Mouse (Mus musculus) layer of hippocampus, postnatal 14 days (tissue): Measurements from ENCODE around the gene Prss27. TPM values are rescaled to one million over a fixed set of nuclear protein-coding genes. Genes with fewer than 3 reads are reported as not detected.
"Not testable (repeated sequence)": the region's sequence is repeated elsewhere in the genome, so short reads cannot be mapped to it uniquely, and the experiment has no call there.

ENCODE experiments used
- DNase-seq, 2 experiments: peaks; one replicate each; pipeline ENCODE4 v3.0.0; 2021 to 2022; ENCODE audit warnings: low spot score in 2 of 2, mixed read lengths in 1 of 2
- total RNA-seq, 2 experiments: library from RNA; stranded (reverse); gene quantifications; 2 replicates each; pipeline ENCODE4 v1.2.3; 2021

The Prss27 gene
- total RNA-seq, 2 experiments from 2014 or later = not detected

DNA sequence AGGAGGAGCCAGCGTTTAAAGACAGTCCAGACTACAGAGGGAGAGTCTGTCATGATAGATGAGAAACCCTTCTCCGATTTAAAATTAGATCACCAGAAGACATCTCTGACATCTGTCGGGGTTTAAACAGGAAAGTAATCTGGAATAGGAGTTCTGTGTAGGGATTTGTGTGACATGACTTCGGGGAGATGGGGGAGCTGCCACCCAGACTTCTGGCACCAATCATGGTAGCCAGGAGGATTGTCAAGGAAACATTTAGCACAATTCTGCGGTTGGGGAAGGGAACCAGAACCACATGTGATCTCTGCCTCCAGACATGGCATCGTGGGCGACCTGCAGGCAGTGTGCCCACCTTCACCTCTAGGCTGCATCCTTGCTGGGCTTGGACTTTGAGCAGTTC, 8.5 kb upstream of the Prss27 start:
- DNase-seq = no peak

DNA sequence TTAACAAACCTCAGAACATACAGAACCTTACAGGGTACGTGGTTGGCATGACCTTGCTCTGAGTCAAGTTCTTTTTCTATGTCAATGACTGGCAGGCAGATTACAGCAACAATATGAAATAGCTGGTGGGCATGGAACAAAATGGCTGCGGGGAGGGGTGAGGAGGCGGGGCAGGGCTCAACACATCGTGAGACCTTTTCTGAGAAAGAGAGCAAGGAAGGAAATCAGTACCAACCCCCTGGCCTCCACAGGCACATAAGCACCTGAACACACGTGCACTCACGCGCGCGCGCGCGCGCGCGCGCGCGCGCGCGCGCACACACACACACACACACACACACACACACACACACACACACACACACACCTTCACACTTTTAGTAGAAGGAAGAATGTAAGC, 7.4 kb upstream of the Prss27 start:
- no peak for DNase-seq

GRCm38 (mm10) chr17:24035087-24035486, 2.9 kb upstream of the Prss27 start:
- no peak for DNase-seq

DNA sequence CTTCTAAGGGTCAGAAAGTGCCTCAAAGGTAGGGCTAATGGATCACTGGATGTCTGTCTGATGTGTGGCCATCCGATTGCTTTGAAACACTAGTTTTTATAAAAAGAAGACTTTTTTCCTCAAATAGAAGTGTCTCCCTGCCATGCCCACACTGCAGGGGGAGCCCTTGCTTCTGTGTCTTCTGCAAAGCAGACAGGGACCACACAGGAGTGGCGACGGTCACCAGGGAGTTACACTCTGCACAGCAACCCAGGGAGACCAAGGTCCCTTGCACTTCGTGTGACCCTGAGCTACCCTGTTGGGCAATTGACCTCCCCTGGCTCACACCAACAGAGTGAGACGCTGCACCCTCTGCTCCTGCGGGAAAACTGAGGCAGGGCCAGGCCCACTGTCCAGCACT, 990 bp upstream of the Prss27 start:
- no peak for DNase-seq

GRCm38 (mm10) chr17:24037360-24037759, 584 bp upstream of the Prss27 start:
- DNase-seq = no peak

GRCm38 (mm10) chr17:24044482-24044881, 6.5 kb downstream of the Prss27 start:
- no peak for DNase-seq

GRCm38 (mm10) chr17:24045608-24046007, 7.7 kb downstream of the Prss27 start:
- DNase-seq = no peak

DNA sequence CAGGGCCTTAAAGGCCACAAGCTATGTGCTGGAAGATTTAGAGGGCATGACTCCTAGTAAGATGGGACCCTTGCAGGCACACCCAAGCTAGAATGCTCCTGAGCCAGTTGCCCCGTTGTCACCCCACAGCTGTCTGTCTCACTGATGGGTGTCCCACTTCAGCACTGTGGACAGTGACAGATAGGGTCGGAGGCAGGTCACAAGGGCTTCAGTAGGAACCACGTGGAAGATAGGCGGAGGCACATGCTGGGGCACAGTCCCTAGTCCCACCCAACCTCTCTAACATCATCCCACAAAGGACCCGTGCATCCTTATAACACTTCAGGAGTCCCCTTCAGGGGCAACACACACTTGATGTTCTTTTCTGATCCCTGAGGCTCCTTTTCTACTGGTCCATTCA, 8.1 kb downstream of the Prss27 start:
- no peak for DNase-seq

- no peak for DNase-seq
These were observed 10.1 kb downstream of the Prss27 start for GRCm38 (mm10) chr17:24048053-24048452.

DNA sequence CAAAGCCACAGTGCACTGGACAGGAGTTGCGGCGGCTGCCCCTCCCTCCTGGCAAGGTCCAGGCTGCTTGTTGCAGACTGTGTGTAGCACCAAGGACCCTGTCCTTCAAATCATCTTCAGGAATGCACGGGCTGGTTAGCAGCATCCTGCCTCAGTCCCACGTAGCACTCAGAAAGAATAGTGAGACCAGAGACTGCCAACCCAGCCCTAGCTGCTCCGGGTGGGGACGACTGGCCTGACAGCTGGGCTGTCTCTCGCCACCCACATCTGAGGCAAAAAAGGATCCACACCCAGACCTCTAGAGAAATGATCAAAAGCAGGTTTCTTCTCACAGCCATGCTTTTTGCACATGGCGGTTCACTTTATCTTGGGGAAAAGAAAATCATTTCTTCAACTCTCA, 11.1 kb downstream of the Prss27 start:
- no peak for DNase-seq

GRCm38 (mm10) chr17:24056636-24057625, 19.0 kb downstream of the Prss27 start:
- DNase-seq = no peak

GRCm38 (mm10) chr17:24057730-24058245, 19.8 kb downstream of the Prss27 start:
- DNase-seq = no peak

DNA sequence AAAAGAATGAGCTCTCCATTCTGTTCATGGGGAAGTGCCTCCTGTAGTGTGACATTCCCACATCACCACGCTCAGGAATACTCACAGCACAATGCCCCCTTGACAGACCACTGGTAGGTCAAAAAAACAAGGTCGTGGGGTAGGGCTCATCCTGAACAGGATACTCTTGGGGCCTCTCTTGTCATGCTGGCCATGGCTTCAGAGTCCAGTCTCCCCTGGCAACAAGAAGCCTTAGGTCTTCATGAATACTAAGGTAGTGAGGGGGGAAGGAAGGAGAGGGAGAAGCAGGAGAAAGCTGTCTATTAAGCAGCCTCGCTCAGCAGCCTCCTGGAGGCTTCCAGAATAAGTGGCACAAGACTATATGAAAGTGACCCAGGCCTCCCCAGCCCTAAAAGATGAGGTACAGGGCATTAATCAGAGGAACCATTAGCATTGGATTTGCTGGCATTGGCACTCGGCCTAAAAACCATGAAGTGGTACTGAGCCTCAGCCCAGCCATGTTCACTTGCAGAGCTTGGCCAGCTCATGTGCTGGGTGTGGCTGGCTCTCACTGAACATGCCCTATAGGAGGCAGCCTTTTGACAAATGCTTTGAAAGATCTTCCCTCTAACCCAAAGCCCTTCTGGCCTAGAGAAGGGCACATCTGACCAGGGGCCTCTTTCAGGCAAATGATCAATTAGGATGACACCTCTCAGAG, 24.7 kb downstream of the Prss27 start:
- DNase-seq = no peak

GRCm38 (mm10) chr17:24068271-24068670, 30.3 kb downstream of the Prss27 start:
- DNase-seq = peak in 1 of 2 experiments; percentile 79

GRCm38 (mm10) chr17:24069531-24069930, 31.6 kb downstream of the Prss27 start:
- DNase-seq = peak in 1 of 2 experiments; percentile 44

- DNase-seq = peak; percentile 97
These were observed 35.2 kb downstream of the Prss27 start, which contains the start of gene Kctd5 for GRCm38 (mm10) chr17:24072919-24073696. TSS of gene Kctd5 (minus strand) at chr17:24073485.

GRCm38 (mm10) chr17:24077101-24077500, 39.2 kb downstream of the Prss27 start:
- no peak for DNase-seq

- no peak for DNase-seq
These were observed 46.6 kb downstream of the Prss27 start for GRCm38 (mm10) chr17:24084593-24084992.

DNA sequence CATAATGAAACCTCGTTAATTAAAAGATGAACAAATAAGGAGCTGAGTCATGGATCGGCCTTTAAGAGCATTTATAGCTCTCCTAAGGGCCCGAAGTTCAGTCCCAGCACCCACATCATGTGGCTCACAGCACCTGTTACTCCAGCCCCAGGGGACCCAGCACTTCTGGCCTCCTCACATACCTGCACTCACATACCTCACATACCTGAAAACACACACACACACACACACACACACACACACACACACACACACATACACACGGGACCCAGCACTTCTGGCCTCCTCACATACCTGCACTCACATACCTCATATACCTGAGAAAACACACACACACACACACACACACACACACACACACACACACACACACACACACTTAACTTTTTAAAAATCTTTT, 48.5 kb downstream of the Prss27 start:
- not testable (repeated sequence) for DNase-seq

- no peak for DNase-seq
These were observed 52.6 kb downstream of the Prss27 start for GRCm38 (mm10) chr17:24090575-24090974.
